Mouse (Mus musculus): Measurements from ENCODE around the gene Fabp3. TPM values are rescaled to one million over a fixed set of nuclear protein-coding genes. Genes with fewer than 3 reads are reported as not detected.

Fabp3 gene
- polyA plus RNA-seq, 1 experiment = 0.72 TPM

DNA sequence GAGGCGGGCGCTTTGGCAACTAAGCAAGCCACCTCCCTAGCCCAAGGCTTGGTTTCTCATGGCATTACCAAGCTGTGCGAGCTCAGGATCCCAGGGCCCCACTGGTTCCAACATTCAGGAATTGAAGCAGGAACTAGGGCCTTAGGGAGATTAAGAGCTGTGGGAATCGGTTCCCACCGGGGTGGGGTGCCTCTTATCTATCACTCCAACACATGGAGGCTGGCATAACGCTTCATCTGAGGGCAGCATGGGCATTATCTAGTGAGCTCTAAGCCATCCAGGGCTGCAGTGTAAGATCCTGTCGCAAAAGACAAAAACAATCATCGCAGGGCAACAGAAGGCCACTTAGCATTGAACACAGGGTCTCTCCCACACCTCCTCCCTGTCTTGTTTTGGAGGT, 13.9 kb upstream of the Fabp3 start:
- Histone ChIP-seq H3K36me3 (ENCODE audit: control insufficient read depth, insufficient read depth, low read length) (no peaks in the 10 kb centered on the region), H3K27ac (ENCODE audit: insufficient read depth, low read depth, low read length) (no peak overlapping the region), H3K27me3 (ENCODE audit: control insufficient read depth, insufficient read depth, low read length) (no peaks in the 10 kb centered on the region), H3K4me3 (ENCODE audit: low read depth, low read length) (no peak overlapping the region), H3K4me1 (ENCODE audit: control insufficient read depth, insufficient read depth, insufficient read length, low read length) (no peaks in the 10 kb centered on the region; the same call in 1 of the 2 replicates)
- 72% methylated on average over 8 of the region's 8 CpGs for WGBS
- TF ChIP-seq CTCF (IDR thresholded peaks at IDR 0.05; ENCODE audit: extremely low read depth, insufficient read length, insufficient replicate concordance, low read depth, low read length) = no peak
- no peak for TF ChIP-seq POLR2A (IDR thresholded peaks at IDR 0.05; ENCODE audit: low read depth, low read length)

DNA sequence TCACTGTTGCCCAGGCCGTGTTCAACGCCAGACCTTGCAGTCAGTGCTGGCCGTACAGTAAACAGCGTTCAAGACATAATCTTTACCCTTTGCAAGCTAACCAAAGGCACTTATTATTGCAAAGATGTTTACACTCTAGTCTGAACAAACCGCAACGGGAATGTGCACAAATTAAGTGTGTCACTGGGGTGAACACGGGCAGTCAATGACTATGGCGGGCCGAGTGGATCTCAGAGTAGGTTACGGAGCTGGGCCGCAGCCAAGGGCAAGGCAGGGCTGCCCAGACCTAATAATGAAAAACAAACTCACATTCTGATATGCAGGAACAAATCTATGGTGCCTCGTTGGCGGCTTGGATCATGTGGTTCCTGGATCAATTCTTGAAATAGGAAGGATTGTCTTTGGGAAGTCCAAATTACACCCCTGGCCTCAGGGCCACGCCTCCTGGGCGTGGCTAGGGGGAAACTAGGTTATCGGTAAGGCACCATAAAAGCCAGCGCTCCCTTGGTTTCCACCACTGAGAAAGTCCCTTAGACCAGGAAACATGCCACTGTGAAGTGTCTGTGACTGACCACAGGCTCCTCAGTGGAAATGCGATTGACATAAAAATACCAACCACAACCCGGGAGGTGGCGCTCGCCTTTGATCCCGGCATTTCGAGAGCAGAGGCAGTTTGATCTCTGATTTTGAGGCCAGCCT, 13.2 kb upstream of the Fabp3 start:
- WGBS = 23% methylated on average over 23 of the region's 23 CpGs

GRCm38 (mm10) chr4:130296243-130296965, 12.0 kb upstream of the Fabp3 start:
- Histone ChIP-seq H3K4me1 (ENCODE audit: control insufficient read depth, insufficient read depth, insufficient read length, low read length) (no peaks in the 10 kb centered on the region; the same call in 1 of the 2 replicates), H3K27me3 (ENCODE audit: control insufficient read depth, insufficient read depth, low read length) (no peaks in the 10 kb centered on the region), H3K27ac (ENCODE audit: insufficient read depth, low read depth, low read length) (no peak overlapping the region), H3K4me3 (ENCODE audit: low read depth, low read length) (no peak overlapping the region), H3K36me3 (ENCODE audit: control insufficient read depth, insufficient read depth, low read length) (no peaks in the 10 kb centered on the region)
- TF ChIP-seq POLR2A (IDR thresholded peaks at IDR 0.05; ENCODE audit: low read depth, low read length) (no peak), CTCF (IDR thresholded peaks at IDR 0.05; ENCODE audit: extremely low read depth, insufficient read length, insufficient replicate concordance, low read depth, low read length) (no peak)
- 89% methylated on average over 13 of the region's 13 CpGs for WGBS

More for the DNA sequence above, 13.2 kb upstream of the Fabp3 start:
- H3K4me3 ChIP-seq (ENCODE audit: low read depth, low read length) = no peak overlapping the region
- H3K27ac ChIP-seq (ENCODE audit: insufficient read depth, low read depth, low read length) = no peak overlapping the region
- H3K27me3 ChIP-seq (ENCODE audit: control insufficient read depth, insufficient read depth, low read length) = no peaks in the 10 kb centered on the region
- H3K36me3 ChIP-seq (ENCODE audit: control insufficient read depth, insufficient read depth, low read length) = no peaks in the 10 kb centered on the region
- H3K4me1 ChIP-seq (ENCODE audit: control insufficient read depth, insufficient read depth, insufficient read length, low read length) = no peaks in the 10 kb centered on the region; the same call in 1 of the 2 replicates
- TF ChIP-seq CTCF (IDR thresholded peaks at IDR 0.05; ENCODE audit: extremely low read depth, insufficient read length, insufficient replicate concordance, low read depth, low read length) = peak; percentile 46; the same call in 1 of the 2 replicates
- no peak for TF ChIP-seq POLR2A (IDR thresholded peaks at IDR 0.05; ENCODE audit: low read depth, low read length)

DNA sequence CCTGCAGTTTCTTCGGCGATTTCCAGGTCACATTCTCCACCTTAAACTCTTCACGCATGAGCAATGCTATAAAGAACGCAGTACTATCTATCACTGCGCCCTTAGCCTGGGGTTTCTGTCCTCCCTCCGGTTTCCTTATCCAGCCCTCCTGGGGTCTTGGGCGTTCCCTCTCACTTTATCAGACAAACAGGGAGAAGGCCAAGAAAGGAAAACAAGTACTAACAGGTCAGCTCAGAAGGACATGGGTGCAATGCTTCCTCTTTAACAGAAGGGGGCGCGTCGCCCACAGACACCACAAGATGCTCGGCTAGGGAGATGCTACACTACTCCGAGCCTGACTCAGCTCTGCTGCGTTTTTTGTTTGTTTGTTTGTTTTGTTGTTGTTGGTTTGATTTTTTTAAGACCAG, 11.3 kb upstream of the Fabp3 start:
- 29% methylated on average over 13 of the region's 13 CpGs for WGBS
- TF ChIP-seq CTCF (IDR thresholded peaks at IDR 0.05; ENCODE audit: extremely low read depth, insufficient read length, insufficient replicate concordance, low read depth, low read length) = peak; percentile 68; the same call in 1 of the 2 replicates
- TF ChIP-seq POLR2A (IDR thresholded peaks at IDR 0.05; ENCODE audit: low read depth, low read length) = no peak
- no peaks in the 10 kb centered on the region; the same call in 1 of the 2 replicates for H3K4me1 ChIP-seq (ENCODE audit: control insufficient read depth, insufficient read depth, insufficient read length, low read length)
- H3K27me3 ChIP-seq (ENCODE audit: control insufficient read depth, insufficient read depth, low read length) = no peaks in the 10 kb centered on the region
- no peak overlapping the region for H3K27ac ChIP-seq (ENCODE audit: insufficient read depth, low read depth, low read length)
- H3K4me3 ChIP-seq (ENCODE audit: low read depth, low read length) = no peak overlapping the region
- H3K36me3 ChIP-seq (ENCODE audit: control insufficient read depth, insufficient read depth, low read length) = no peaks in the 10 kb centered on the region

DNA sequence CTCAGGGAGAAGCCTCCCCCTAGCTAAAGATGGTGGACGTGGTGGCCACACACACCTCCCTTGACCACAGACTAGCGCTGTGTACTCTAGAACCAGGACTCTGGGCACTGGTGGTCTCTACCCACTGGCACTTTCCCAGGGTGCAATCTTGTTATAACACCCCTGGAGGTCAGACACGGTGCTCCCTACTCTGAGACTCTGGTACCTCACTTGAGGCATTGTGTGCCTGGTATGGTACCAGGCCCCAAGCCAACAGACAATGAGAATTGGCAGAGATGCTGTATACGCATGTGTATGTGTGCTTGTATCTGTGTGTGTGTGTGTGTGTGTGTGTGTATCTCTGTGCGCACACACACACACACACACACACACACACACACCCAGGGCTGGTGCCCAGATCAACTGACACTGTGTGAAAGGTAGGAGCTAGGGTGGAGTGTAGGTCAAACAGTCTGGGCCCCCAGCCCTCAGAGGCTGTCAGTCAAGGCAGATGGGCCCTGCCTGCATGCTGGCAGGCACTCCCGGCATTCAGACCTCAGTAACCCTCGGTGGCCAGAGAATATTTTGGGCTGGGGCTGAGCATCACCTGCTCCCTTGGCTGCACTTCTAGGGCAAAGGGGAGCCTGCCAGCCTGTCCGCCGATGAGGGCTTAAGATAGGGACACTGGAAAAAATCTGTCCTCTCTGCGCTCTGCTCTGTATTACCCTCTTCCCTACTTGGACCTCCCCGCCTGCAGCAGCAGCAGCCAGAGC, 9.3 kb upstream of the Fabp3 start:
- TF ChIP-seq POLR2A (IDR thresholded peaks at IDR 0.05; ENCODE audit: low read depth, low read length) (no peak), CTCF (IDR thresholded peaks at IDR 0.05; ENCODE audit: extremely low read depth, insufficient read length, insufficient replicate concordance, low read depth, low read length) (no peak)
- H3K4me3 ChIP-seq (ENCODE audit: low read depth, low read length) = no peak overlapping the region
- no peaks in the 10 kb centered on the region; the same call in 1 of the 2 replicates for H3K4me1 ChIP-seq (ENCODE audit: control insufficient read depth, insufficient read depth, insufficient read length, low read length)
- H3K36me3 ChIP-seq (ENCODE audit: control insufficient read depth, insufficient read depth, low read length) = no peaks in the 10 kb centered on the region
- H3K27me3 ChIP-seq (ENCODE audit: control insufficient read depth, insufficient read depth, low read length) = no peaks in the 10 kb centered on the region
- H3K27ac ChIP-seq (ENCODE audit: insufficient read depth, low read depth, low read length) = no peak overlapping the region
- WGBS = 81% methylated on average over 11 of the region's 11 CpGs

GRCm38 (mm10) chr4:130299629-130300018, 8.8 kb upstream of the Fabp3 start:
- Histone ChIP-seq H3K27ac (ENCODE audit: insufficient read depth, low read depth, low read length) (no peak overlapping the region), H3K27me3 (ENCODE audit: control insufficient read depth, insufficient read depth, low read length) (no peaks in the 10 kb centered on the region), H3K4me1 (ENCODE audit: control insufficient read depth, insufficient read depth, insufficient read length, low read length) (no peaks in the 10 kb centered on the region; the same call in 1 of the 2 replicates), H3K4me3 (ENCODE audit: low read depth, low read length) (no peak overlapping the region), H3K36me3 (ENCODE audit: control insufficient read depth, insufficient read depth, low read length) (no peaks in the 10 kb centered on the region)
- TF ChIP-seq POLR2A (IDR thresholded peaks at IDR 0.05; ENCODE audit: low read depth, low read length) (no peak), CTCF (IDR thresholded peaks at IDR 0.05; ENCODE audit: extremely low read depth, insufficient read length, insufficient replicate concordance, low read depth, low read length) (no peak)
- 82% methylated on average over 8 of the region's 8 CpGs for WGBS
